Mouse (Mus musculus) olfactory bulb, adult 2 months (tissue): ENCODE results near the gene Snx30.

Source experiments
- CTCF ChIP-seq: fragments of 200-500 bp; IDR thresholded peaks from 2 replicates; pipeline ENCODE4 v1.5.1; 2012; ENCODE audit warnings: low read depth, mild to moderate bottlenecking, low read length, moderate library complexity; ENCODE audit not compliant: insufficient read depth
- POLR2A ChIP-seq: fragments of 200-500 bp; IDR thresholded peaks from 2 replicates; pipeline ENCODE4 v1.6.1; 2012; ENCODE audit warnings: mild to moderate bottlenecking, low read depth, low read length, moderate library complexity; ENCODE audit not compliant: insufficient read depth

GRCm38 (mm10) chr4:59817790-59818189, 12.2 kb downstream of the Snx30 start:
- TF ChIP-seq CTCF (no peak), POLR2A (no peak)
